Mouse (Mus musculus) kidney, embryonic 16.5 days (tissue): ENCODE results near the gene Map3k21. TPM values are rescaled to one million over a fixed set of nuclear protein-coding genes. Genes with fewer than 3 reads are reported as not detected.
A peak's percentile ranks its signal among the peaks of the same experiment; 100 is the strongest.

Source experiments
- ATAC-seq: fragments of 200-750 bp; cut with Nextera tagmentation; 2 replicates; pipeline ENCODE4 v1.8.0; 2017; ENCODE audit warnings: moderate TSS enrichment; ENCODE audit not compliant: low FRiP score, low TSS enrichment
- H3K27ac ChIP-seq: fragments of 300-500 bp; sonication (generic); 2 replicates; pipeline ENCODE4 v1.5.1; 2014; ENCODE audit warnings: low read length
- H3K27me3 ChIP-seq: fragments of 300-500 bp; sonication (generic); 2 replicates; pipeline ENCODE4 v1.6.1; 2014; ENCODE audit warnings: low read length, control low read depth, mixed read lengths; ENCODE audit not compliant: insufficient read depth
- H3K36me3 ChIP-seq: fragments of 300-500 bp; sonication (generic); 2 replicates; pipeline ENCODE4 v1.6.1; 2014; ENCODE audit warnings: low read length, control low read depth, mixed read lengths; ENCODE audit not compliant: insufficient read depth
- H3K4me1 ChIP-seq: fragments of 300-500 bp; sonication (generic); 2 replicates; pipeline ENCODE4 v1.6.1; 2014; ENCODE audit warnings: low read length, control low read depth, mixed read lengths; ENCODE audit not compliant: insufficient read depth
- H3K4me2 ChIP-seq: fragments of 300-500 bp; sonication (generic); replicated peaks from 2 replicates; pipeline ENCODE4 v1.6.1; 2014; ENCODE audit warnings: low read depth, low read length
- H3K4me3 ChIP-seq: fragments of 300-500 bp; sonication (generic); 2 replicates; pipeline ENCODE4 v1.5.1; 2014; ENCODE audit warnings: mild to moderate bottlenecking, low read length
- H3K9ac ChIP-seq: fragments of 300-500 bp; sonication (generic); replicated peaks from 2 replicates; pipeline ENCODE4 v1.6.1; 2014; ENCODE audit warnings: low read length
- H3K9me3 ChIP-seq: fragments of 300-500 bp; sonication (generic); 2 replicates; pipeline ENCODE4 v1.6.1; 2016; ENCODE audit warnings: low read length, control low read depth
- WGBS: fragments of 180-500 bp; shearing (Covaris S2); extraction: QIAGEN DNeasy Blood & Tissue Kit; methylation state at CpG from one replicate; pipeline ENCODE4 v1.1.7; 2014; 5-methylcytosine and 5-hydroxymethylcytosine counted together
- polyA plus RNA-seq: library from polyadenylated mRNA; unstranded; fragments of >200 nt; fragmentation: Nextera tagmentation; extraction: Ambion mirVana; gene quantifications from 2 replicates; pipeline ENCODE4 v1.2.1, GENCODE M21; 2015

Map3k21 gene
- polyA plus RNA-seq, 1 experiment from 2014 or later, result 3.9 TPM

- Histone ChIP-seq H3K27ac (no peak overlapping the region), H3K27me3 (no peaks in the 10 kb centered on the region), H3K9me3 (no peaks in the 10 kb centered on the region), H3K36me3 (0 out of 2 replicates have a peak, but pooled peaks cover 5% of the 10 kb centered on the region), H3K4me2 (no peak overlapping the region), H3K4me3 (no peak overlapping the region), H3K4me1 (peaks cover 12% of the 10 kb centered on the region), H3K9ac (no peak overlapping the region)
- ATAC-seq, result no peak
- 86% methylated on average over 4 of the region's 4 CpGs for WGBS
These were observed 16.4 kb downstream of the Map3k21 start for GRCm38 (mm10) chr8:125926636-125927035.

GRCm38 (mm10) chr8:125930276-125931046 lies 20.2 kb downstream of the Map3k21 start:
- peaks cover 9% of the 10 kb centered on the region; the same call in 1 of the 2 replicates for H3K36me3 ChIP-seq
- no peaks in the 10 kb centered on the region for H3K27me3 ChIP-seq
- no peak overlapping the region for H3K4me2 ChIP-seq
- H3K4me3 ChIP-seq, result no peak overlapping the region
- peaks cover 3% of the 10 kb centered on the region; the same call in 1 of the 2 replicates for H3K4me1 ChIP-seq
- no peaks in the 10 kb centered on the region for H3K9me3 ChIP-seq
- ATAC-seq, result peak; percentile 92
- peak overlapping the region; percentile 61; the same call in 1 of the 2 replicates for H3K27ac ChIP-seq
- no peak overlapping the region for H3K9ac ChIP-seq
- WGBS, result 57% methylated on average over 11 of the region's 11 CpGs

- ATAC-seq, result no peak
- peaks cover 12% of the 10 kb centered on the region; the same call in 1 of the 2 replicates for H3K36me3 ChIP-seq
- H3K4me1 ChIP-seq, result peaks cover 3% of the 10 kb centered on the region; the same call in 1 of the 2 replicates
- H3K4me2 ChIP-seq, result no peak overlapping the region
- H3K4me3 ChIP-seq, result no peak overlapping the region
- H3K27ac ChIP-seq, result no peak overlapping the region
- 90% methylated on average over 6 of the region's 6 CpGs for WGBS
- no peaks in the 10 kb centered on the region for H3K27me3 ChIP-seq
- H3K9me3 ChIP-seq, result no peaks in the 10 kb centered on the region
- H3K9ac ChIP-seq, result no peak overlapping the region
These were observed 21.6 kb downstream of the Map3k21 start for GRCm38 (mm10) chr8:125931822-125932221.

- H3K27ac ChIP-seq, result no peak overlapping the region
- H3K27me3 ChIP-seq, result no peaks in the 10 kb centered on the region
- no peaks in the 10 kb centered on the region for H3K9me3 ChIP-seq
- no peaks in the 10 kb centered on the region for H3K4me1 ChIP-seq
- no peak for ATAC-seq
- no peak overlapping the region for H3K4me3 ChIP-seq
- H3K4me2 ChIP-seq, result no peak overlapping the region
- H3K9ac ChIP-seq, result no peak overlapping the region
- WGBS, result 45% methylated on average over 9 of the region's 9 CpGs
- H3K36me3 ChIP-seq, result peaks cover 7% of the 10 kb centered on the region; the same call in 1 of the 2 replicates
These were observed 25.4 kb downstream of the Map3k21 start for GRCm38 (mm10) chr8:125935649-125936048.

- 62% methylated on average over 4 of the region's 4 CpGs for WGBS
- no peak for ATAC-seq
These were observed 34.3 kb downstream of the Map3k21 start for GRCm38 (mm10) chr8:125944511-125944910.

GRCm38 (mm10) chr8:125948696-125949308 lies 38.6 kb downstream of the Map3k21 start:
- H3K9me3 ChIP-seq, result no peaks in the 10 kb centered on the region
- no peak overlapping the region for H3K4me2 ChIP-seq
- no peaks in the 10 kb centered on the region for H3K4me1 ChIP-seq
- ATAC-seq, result no peak
- H3K9ac ChIP-seq, result 0 out of 2 replicates have a peak overlapping the region, but pooled peaks have one; percentile 3
- H3K4me3 ChIP-seq, result no peak overlapping the region
- whole genome bisulfite sequencing, result 84% methylated on average over 9 of the region's 9 CpGs
- no peaks in the 10 kb centered on the region for H3K27me3 ChIP-seq
- H3K27ac ChIP-seq, result no peak overlapping the region
- peaks cover 8% of the 10 kb centered on the region for H3K36me3 ChIP-seq

More at GRCm38 (mm10) chr8:125944511-125944910, 34.3 kb downstream of the Map3k21 start:
- no peak overlapping the region for H3K4me3 ChIP-seq
- H3K36me3 ChIP-seq, result peaks cover 8% of the 10 kb centered on the region
- no peaks in the 10 kb centered on the region for H3K9me3 ChIP-seq
- no peaks in the 10 kb centered on the region for H3K27me3 ChIP-seq
- no peaks in the 10 kb centered on the region for H3K4me1 ChIP-seq
- no peak overlapping the region for H3K27ac ChIP-seq
- no peak overlapping the region for H3K9ac ChIP-seq
- H3K4me2 ChIP-seq, result no peak overlapping the region

DNA sequence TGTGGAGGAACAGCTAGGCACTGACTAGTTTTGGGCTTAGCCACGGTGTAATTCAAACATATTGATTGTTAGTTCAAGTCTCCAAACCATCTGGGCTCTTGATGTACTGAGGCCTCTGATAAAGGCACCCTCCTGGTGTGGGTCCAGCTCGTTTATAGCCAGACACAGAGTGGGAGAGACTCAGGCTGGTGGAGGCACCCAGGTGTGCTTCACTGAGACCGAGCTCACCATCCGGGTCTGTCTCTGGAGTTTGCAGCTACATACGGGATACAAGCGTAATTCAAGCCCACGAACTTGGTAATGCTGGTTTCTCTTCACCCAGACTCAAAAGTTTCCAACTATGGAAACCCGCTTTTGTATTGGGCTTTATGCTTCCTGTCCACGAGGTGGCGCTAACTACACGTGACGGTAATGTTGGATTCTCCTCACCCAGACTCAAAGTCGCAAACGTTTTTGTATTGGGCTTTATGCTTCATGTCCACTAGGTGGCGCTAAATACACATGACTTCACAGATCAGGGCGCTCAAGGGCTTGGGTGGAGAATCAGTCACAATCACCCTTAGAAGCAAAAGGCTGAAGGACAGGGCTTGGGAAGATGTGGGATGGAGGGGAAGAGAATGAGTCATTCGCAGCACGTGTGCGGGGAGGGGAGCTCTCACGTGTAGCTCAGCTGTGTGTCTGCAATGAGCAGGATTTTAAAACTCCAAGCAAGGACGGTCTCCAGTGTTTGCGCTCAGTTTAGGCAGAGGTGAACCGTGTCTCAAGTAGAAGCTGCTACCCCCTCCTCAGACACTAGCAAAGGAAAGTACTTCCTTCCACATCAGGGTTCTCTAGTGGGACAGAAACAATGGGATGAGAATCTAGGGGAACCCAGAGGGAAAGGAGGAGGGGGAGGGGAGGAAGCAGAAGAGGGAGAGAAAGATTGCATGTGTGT lies 40.0 kb downstream of the Map3k21 start:
- H3K4me2 ChIP-seq, result no peak overlapping the region
- H3K4me1 ChIP-seq, result no peaks in the 10 kb centered on the region
- peaks cover 3% of the 10 kb centered on the region; the same call in 1 of the 2 replicates for H3K27me3 ChIP-seq
- ATAC-seq, result peak; percentile 77
- 22% methylated on average over 23 of the region's 23 CpGs for WGBS
- H3K27ac ChIP-seq, result no peak overlapping the region
- H3K36me3 ChIP-seq, result peaks cover 5% of the 10 kb centered on the region
- no peaks in the 10 kb centered on the region for H3K9me3 ChIP-seq
- H3K4me3 ChIP-seq, result no peak overlapping the region
- H3K9ac ChIP-seq, result no peak overlapping the region

DNA sequence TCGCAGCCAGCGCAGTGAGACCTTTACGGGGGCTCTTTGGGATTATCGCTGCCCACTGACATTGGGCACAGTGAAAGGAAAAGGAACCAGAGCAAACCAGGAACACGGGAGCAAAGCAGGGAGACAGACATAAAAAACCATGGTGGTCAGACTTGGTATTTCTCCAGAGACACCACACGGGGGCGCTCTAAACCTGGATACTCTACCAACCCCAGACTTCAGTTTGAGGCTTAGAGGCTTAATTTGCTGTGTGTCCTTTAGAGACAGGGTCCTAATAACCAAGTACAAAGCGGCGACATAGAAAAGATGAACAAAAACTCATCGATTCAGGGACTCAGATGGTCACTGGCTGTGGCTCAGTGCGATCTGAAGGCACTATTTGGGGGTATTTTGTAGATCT lies 45.4 kb downstream of the Map3k21 start:
- H3K9me3 ChIP-seq, result peaks cover 4% of the 10 kb centered on the region; the same call in 1 of the 2 replicates
- H3K4me2 ChIP-seq, result no peak overlapping the region; the same call in 1 of the 2 replicates
- no peak overlapping the region for H3K27ac ChIP-seq
- H3K9ac ChIP-seq, result no peak overlapping the region
- WGBS, result 15% methylated on average over 11 of the region's 11 CpGs
- H3K4me3 ChIP-seq, result no peak overlapping the region
- H3K27me3 ChIP-seq, result peaks cover 3% of the 10 kb centered on the region; the same call in 1 of the 2 replicates
- no peak for ATAC-seq
- no peaks in the 10 kb centered on the region for H3K4me1 ChIP-seq
- H3K36me3 ChIP-seq, result no peaks in the 10 kb centered on the region

GRCm38 (mm10) chr8:125956796-125957195 lies 46.5 kb downstream of the Map3k21 start:
- H3K4me2 ChIP-seq, result no peak overlapping the region
- peaks cover 10% of the 10 kb centered on the region; the same call in 1 of the 2 replicates for H3K9me3 ChIP-seq
- H3K36me3 ChIP-seq, result no peaks in the 10 kb centered on the region
- peaks cover 3% of the 10 kb centered on the region; the same call in 1 of the 2 replicates for H3K27me3 ChIP-seq
- no peak for ATAC-seq
- H3K9ac ChIP-seq, result no peak overlapping the region
- H3K27ac ChIP-seq, result no peak overlapping the region
- 79% methylated on average over 9 of the region's 9 CpGs for WGBS
- H3K4me3 ChIP-seq, result no peak overlapping the region
- no peaks in the 10 kb centered on the region for H3K4me1 ChIP-seq
